Mouse (Mus musculus) cerebellum, postnatal 14 days (tissue): ENCODE measurements at regions not wholly inside any gene's neighbourhood (a gene's known extent, or its start where the extent isn't known, plus 50 kb on each side); places are given as distances from the start of the nearest gene placed in this dataset.

Experiments used
- DNase-seq, 2 experiments: peaks; one replicate each; pipeline ENCODE4 v3.0.0; 2021; ENCODE audit warnings: mixed read lengths in 2 of 2

- peak; percentile 31 to 63 for DNase-seq
Measured at GRCm38 (mm10) chr15:8582676-8583075, 62.9 kb upstream of the Gm2310 start.

DNA sequence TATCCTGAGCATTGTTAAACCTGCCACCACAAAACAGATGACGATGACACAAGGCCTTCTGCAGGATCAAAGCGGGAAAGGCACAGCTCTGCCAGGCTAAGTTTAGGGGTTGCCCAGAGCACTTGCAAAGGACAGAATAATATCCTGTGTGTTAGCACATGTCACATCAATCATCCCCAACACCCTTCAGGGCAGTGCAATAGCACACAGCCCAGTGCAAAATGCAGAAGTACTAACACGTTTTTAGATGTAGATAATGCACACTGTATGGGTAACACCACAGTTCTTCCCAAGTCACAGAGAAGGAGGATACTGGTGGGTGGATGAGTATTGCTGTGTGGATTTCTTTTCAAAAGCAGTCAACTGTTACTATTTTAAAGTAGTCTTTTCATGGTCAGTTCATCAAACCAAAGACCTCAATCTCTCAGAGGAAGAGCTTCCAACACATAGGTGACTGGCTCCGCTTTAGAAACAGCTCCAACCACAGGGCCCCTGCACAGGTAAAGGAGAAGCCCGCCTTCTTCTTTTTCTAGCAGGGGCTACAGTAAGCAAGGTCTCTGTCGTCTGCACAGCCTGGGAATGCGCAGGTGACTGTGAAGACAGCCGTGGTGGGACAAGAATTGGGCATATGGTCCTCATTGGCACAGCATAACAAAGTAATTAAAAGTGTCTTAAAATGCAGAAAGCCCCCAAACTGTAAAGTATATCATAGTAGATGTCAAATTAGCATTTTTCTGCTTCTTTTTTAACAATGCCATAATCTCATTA lies 61.6 kb upstream of the Gm2310 start:
- peak in 1 of 2 experiments; percentile 25 for DNase-seq

DNA sequence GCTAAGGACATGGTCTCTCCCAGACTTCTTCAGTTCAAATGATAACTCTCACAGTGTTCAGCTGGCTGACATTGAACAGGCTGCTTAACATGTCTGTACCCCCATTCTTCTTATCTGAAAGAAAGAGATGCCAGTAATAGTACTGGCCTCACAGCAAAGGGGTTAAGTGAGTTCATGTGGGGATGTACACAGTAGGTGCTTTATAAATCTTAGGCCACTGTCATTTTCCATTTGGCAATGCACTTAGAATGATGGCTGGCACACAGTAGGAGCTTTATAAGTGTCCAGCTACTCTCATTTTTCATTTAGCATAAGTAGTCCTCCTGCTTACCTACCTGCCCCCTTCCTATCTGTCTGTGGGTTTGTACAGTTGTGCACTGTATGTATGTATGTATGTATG lies 60.3 kb upstream of the Gm2310 start:
- DNase-seq: no peak

DNA sequence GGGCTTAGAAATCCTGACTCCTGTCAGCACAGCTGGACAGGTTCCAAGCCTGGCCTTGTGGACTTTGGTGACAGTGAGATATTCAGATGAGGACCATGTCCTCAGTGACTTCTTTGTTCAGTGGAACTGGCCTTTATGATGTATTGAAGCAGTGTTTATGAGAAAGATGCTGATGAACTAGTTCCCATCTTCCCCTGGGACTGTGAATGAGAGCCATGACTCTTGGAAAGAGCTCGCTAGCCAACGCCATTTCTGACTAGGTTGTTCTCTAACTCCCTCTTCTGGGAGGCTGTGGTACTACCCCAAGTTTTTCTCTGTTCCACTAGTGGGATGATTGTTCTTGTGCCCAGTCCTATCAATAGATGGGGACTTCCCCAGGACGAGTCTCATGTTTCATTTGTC lies 57.7 kb upstream of the Gm2310 start:
- peak; percentile 54 to 76 for DNase-seq

- DNase-seq: no peak
Measured at GRCm38 (mm10) chr15:8576975-8577374, 57.2 kb upstream of the Gm2310 start.

GRCm38 (mm10) chr15:8569617-8570016 lies 49.9 kb upstream of the Gm2310 start:
- DNase-seq: no peak
